Mouse (Mus musculus): ENCODE results near the gene Jag2.

Jag2 gene

DNA sequence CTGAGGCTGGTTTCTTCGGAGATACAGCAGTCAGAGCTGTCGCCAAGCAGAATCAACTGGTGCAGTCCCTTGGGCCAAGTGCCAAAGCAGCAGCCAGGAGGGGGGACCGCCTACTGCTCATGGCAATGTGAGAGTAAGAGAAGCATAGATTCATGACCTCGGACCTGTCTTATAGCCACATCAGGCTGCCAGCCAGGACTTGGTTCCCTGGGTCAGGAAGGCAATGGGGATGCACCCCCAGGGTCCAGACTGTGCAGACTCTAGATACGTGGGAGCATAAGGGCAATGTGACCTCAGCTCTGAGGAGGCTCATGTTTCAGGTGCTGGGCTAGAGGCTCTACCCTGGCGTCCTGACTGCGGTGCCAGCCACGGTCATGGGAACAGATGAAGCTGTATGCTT lies 25.6 kb downstream of the Jag2 start:
- no peak for DNase-seq (ENCODE audit: low read depth in 2 of 2, low spot score in 2 of 2)

GRCm38 (mm10) chr12:112900641-112901040 lies 28.9 kb downstream of the Jag2 start:
- no peak for DNase-seq (ENCODE audit: low read depth in 2 of 2, low spot score in 2 of 2)

DNA sequence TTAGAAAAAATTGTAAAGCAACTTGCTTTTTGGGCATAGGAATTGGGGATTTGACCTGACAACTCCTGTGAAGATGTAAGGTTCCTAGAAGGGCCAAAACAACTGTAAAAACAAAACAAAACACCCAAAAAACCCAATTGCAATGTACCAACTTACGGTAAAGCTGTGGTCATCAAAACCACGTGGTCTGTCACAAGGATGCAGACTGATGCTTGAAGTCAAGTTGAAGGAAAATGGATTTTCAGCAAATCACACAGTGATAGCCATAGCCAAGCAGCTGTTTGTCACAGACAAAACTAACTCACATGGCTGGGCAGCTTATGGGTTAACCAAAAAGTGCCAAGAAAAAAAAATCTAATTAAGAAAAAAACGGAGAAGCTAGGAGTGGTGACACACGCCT lies 30.6 kb downstream of the Jag2 start:
- no peak for DNase-seq (ENCODE audit: low read depth in 2 of 2, low spot score in 2 of 2)

- no peak for DNase-seq (ENCODE audit: low read depth in 2 of 2, low spot score in 2 of 2)
Observed at GRCm38 (mm10) chr12:112898351-112898750, 31.2 kb downstream of the Jag2 start.

DNA sequence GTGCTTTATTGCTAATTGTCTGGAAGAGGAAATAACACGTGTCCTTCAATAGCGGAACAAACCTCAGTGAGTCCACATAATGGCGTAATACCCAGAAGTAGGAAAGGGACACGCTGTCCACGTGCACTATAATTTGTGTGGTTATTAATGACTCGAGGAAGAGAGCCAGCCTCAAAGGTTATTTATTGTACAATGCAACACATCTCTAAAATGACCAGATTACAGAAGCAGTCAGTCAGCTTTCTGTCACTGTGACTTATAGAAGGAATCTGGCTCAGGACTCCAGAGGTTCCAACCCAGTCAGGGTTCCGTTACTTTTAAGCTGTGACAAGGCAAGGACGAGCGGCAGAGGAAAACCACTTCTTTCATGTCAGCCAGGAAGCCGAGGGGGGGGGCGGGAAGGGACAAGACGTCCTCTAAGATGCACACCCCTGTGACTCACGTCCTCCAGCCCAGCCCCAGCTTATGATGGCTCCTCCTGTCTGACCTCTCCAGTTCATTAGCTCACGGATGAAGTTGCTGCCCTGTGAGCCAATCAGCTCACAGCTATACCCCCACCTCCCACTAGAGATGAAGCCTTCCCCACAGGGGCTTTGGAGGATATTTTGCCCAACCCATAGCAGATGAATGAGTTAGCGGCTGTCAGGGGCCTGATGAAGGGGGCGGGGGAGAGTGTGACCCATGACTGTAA lies 31.9 kb downstream of the Jag2 start:
- no peak for DNase-seq (ENCODE audit: low read depth in 2 of 2, low spot score in 2 of 2)

DNA sequence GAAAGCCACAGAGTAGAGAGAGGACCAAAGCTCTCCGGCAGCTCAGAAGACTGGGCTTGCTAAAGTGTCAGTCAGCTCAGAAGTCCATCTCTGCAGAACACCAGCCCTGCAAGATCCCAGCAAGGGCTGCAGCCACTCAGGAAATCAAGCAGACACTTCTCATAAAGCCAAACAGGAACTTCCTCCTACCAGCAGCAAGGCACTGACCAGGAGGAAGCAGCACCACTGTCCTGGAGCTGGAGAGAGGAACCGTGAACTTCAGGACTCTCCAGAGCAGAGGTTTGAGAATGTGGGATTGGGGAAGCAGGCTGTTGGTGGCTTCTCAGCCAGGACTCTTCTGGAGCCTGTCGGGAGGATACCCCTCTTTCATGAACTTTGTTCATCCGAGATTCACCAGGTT lies 34.6 kb downstream of the Jag2 start:
- DNase-seq (ENCODE audit: low read depth in 2 of 2, low spot score in 2 of 2): no peak

DNA sequence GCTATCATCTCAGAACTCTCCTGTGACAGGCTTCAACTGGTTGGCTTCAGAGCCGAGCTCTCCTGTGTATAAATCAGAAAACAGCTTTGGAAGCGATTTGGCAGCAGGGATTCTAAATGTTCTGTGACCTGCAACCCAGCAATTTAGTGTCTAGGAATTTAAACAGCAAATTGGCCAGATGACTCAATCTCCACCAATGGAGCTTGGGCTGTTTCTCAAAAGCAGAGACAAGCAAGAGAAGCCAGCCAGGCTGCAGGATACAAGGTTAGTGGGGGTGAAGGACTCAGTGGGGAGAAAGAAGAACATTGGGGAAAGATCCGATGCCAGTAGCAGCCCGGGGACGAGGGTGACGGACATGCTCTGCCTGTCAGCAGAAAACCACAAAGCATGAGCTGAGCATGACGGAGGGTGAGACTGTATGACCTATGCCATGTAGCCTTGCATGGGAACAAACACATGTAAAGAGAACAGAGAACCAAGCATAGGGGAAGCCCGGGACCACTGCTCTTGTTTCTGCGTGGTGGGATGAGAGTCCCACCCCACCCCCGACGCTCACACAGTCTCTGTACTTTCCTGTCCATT lies 35.2 kb downstream of the Jag2 start:
- no peak for DNase-seq (ENCODE audit: low read depth in 2 of 2, low spot score in 2 of 2)

DNA sequence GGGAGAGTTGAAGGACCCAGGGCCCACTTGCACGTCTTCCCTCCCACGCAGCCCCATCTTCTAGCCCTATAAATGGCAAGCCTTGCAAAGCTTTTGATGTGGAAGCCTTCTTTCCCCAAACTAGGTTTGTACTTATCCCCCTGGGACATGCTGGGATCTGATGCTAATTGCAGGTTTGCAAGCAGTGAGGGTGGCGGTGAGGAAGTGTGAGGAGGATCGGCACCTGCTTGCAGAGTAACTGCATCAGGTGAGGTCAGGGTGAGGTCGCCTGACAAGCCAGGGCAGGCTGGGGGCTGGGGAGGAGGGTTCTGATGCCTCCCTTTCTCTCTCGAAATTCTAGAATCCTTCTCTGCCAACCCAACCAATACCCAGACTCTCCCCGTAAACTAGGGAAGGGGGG lies 44.1 kb downstream of the Jag2 start:
- no peak for DNase-seq (ENCODE audit: low read depth in 2 of 2, low spot score in 2 of 2)

- no peak for DNase-seq (ENCODE audit: low read depth in 2 of 2, low spot score in 2 of 2)
Observed at GRCm38 (mm10) chr12:112881301-112881815, 48.2 kb downstream of the Jag2 start.

GRCm38 (mm10) chr12:112880661-112881060 lies 48.9 kb downstream of the Jag2 start:
- no peak for DNase-seq (ENCODE audit: low read depth in 2 of 2, low spot score in 2 of 2)

DNA sequence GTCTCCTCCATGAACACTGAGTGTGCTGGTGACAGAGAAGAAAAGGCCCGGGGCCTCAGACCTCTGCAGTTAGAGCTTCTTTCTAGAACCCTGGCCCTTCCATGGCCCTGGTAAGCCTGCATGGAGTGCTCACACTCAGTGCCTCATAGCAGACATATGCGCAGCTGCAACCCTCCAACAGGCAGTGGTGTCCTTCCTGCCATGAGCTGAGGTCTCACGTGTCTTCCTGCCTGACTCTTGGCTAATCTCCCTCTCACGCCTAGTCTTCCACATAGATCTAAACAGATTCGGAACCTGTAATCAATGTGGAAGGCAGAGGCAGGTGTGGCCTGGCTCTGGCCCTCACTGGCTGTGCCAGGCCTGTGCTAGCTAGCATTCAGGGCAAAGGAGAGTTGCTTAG lies 49.8 kb downstream of the Jag2 start:
- DNase-seq (ENCODE audit: low read depth in 2 of 2, low spot score in 2 of 2): no peak

- DNase-seq (ENCODE audit: low read depth in 2 of 2, low spot score in 2 of 2): no peak
Observed at GRCm38 (mm10) chr12:112877607-112878020, 52.0 kb downstream of the Jag2 start.

- no peak for DNase-seq (ENCODE audit: low read depth in 2 of 2, low spot score in 2 of 2)
Observed at GRCm38 (mm10) chr12:112877073-112877576, 52.5 kb downstream of the Jag2 start.

GRCm38 (mm10) chr12:112876332-112877072 lies 53.1 kb downstream of the Jag2 start:
- no peak for DNase-seq (ENCODE audit: low read depth in 2 of 2, low spot score in 2 of 2)

DNA sequence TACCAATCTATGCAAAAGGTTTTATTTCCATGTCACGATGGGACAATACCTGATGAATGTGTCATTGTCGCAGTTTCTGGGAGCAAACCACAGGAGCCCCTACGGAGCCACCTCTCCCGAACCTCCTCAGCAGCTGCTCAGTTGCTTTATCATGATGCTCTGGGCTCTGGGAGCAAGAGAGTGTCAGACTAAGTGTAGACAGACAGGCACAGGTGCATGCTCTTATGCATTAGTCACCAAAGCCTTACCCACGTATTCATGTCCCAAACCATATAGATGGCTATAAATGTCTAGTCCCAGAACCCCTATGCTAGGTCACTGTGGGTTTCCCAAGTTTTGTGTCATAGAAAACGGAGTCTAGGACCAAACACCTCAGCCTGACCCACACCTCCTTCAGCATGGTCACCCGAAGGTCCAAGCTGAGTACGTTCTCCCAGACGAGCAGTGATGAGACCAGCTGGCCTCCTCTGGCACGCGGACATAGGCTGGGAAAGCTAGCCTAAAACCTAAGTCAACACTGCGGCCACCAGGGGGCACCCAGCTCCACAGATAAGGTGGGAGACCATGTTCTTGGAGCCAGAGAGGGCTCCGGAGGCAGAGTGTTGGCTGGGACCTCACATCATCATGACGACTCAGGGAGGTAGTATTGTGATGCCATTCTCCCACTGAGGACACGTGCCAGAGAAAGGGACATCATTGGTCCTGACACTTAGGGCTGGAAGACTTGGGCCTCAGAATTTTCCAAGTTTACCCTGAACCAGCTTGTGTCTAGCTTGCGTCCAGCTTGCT lies 54.2 kb downstream of the Jag2 start:
- DNase-seq (ENCODE audit: low read depth in 2 of 2, low spot score in 2 of 2): peak; percentile 81 to 91

- no peak for DNase-seq (ENCODE audit: low read depth in 2 of 2, low spot score in 2 of 2)
Observed at GRCm38 (mm10) chr12:112874199-112874598, 55.4 kb downstream of the Jag2 start.

DNA sequence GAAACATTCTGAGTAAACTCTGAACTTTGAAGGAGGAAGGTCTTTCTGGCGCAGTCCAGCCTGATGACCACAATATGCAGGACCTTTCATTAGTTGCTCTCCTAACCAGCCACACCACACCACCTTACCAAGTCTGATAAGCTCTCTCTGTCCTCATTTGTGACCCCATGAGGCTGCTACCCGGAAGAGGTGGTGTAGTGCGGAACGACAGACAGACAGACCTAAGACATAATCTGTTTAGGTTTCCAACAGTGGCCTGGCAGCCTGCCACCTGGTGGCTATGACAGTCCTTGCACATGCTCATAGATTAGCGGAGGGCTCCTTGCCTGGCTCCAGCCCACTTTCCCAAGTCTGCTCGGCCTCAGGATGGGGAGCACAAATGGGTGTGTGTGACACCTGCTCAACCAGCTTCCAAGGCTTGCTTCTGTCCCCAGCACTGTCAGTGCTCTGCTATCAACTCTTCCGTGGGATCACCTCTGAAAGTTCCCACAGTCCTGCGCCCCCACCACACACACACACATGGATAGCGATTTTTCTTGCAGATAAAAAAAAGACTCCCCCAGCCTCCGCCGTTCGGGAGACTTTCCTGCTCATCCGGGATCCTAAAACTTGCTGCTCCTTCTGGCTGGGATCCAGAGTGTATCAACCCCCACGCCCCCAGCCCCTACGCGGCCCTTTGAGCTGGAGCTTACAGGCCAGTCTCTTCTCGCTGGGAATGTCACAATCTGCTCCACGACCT lies 56.0 kb downstream of the Jag2 start:
- peak; percentile 77 to 83 for DNase-seq (ENCODE audit: low read depth in 2 of 2, low spot score in 2 of 2)

DNA sequence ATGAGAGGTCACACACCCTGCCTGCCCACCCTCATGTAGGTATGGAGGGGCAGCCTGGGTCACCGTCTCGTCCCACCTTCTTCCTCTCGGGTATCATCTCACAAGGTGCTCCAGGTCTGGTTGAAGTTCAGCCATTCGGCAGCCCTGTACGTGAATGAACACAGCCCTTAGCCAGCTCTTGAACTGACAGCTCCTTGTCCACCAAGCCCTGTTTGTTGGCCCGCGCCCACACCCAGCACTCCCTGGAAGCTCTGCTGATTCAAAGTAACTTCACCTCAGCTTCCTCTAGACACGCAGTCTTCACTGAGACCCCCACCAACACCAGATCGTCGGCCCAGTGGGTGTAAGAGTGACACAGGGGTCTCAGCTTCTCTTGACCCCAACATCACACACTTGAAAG lies 56.6 kb downstream of the Jag2 start:
- no peak for DNase-seq (ENCODE audit: low read depth in 2 of 2, low spot score in 2 of 2)

DNA sequence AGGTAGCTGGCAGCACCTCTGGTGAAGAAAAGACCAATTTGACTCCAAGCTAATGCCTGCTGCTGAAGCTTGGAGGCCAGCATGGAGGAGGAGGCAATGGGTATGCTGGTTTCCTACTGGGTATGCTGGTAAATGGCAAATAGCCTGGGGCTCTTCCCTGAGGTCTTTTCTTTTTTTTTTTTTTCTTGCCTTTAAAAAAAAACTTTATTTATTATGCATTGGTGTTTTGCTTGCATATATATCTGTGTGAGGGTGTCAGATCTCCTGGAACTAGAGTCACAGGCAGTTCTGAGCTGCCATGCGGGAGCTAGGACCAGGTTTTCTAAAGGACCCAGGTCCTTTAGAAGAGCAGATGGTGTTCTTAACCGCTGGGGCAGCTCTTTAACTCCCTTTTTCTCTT lies 58.3 kb downstream of the Jag2 start:
- no peak for DNase-seq (ENCODE audit: low read depth in 2 of 2, low spot score in 2 of 2)

DNA sequence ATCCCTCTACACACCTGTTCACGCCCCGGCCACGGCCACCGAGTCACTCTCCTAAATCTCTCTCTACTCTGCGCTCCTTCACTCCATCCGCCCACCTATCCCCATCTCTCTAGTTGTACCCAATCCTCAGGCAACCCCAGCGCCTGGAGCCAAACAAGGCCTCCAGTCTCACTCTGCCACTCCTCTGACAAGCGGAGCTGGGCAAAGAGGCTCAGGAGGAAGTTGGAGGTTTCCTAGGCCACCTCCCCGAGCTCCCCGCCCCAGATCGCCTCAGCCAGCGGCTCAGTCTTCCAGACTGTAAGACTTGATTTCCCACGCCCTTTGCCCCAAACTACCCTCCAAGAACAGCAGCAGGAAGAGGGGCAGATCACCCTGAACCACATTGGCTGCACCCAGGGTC lies 58.8 kb downstream of the Jag2 start:
- DNase-seq (ENCODE audit: low read depth in 2 of 2, low spot score in 2 of 2): no peak

Measured in CD8-positive naive resting alpha-beta T cell, adult 2 months (primary cell).